Mouse (Mus musculus) adrenal gland, postnatal 25 days (tissue): ENCODE measurements at regions not wholly inside any gene's neighbourhood (a gene's known extent, or its start where the extent isn't known, plus 50 kb on each side); places are given as distances from the start of the nearest gene placed in this dataset.

ENCODE experiments used
- DNase-seq: peaks from one replicate; pipeline ENCODE4 v3.0.0; 2021; ENCODE audit warnings: mixed read lengths

- no peak for DNase-seq
These were observed 177.3 kb upstream of the Cdyl start for GRCm38 (mm10) chr13:35482340-35482739.

DNA sequence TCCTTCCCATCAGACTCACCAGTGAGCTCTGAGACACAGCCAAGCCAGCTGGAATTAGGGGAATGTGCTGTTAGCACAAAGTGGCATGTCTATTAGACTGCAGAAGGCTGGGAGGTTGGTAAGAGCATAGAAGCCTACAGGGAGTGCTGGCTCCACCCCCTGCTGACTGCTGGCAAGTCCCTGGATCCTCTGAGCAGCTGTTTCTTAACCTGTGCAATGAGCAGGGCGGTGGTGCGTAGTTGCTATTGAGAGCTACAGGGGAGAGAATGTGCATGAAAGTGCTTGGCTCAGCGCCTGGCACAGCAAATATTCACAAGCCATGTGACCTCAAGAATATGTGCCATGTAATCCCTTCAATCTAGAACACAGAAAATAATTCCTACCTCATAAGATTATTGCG, 173.5 kb upstream of the Cdyl start:
- peak; percentile 5 for DNase-seq

GRCm38 (mm10) chr13:35499776-35500175, 159.9 kb upstream of the Cdyl start:
- DNase-seq: no peak

- no peak for DNase-seq
These were observed 158.7 kb upstream of the Cdyl start for GRCm38 (mm10) chr13:35500891-35501290.

- peak; percentile 8 for DNase-seq
These were observed 158.1 kb upstream of the Cdyl start for GRCm38 (mm10) chr13:35501351-35502146.

GRCm38 (mm10) chr13:35502147-35502522, 157.5 kb upstream of the Cdyl start:
- DNase-seq: peak; percentile 13

DNA sequence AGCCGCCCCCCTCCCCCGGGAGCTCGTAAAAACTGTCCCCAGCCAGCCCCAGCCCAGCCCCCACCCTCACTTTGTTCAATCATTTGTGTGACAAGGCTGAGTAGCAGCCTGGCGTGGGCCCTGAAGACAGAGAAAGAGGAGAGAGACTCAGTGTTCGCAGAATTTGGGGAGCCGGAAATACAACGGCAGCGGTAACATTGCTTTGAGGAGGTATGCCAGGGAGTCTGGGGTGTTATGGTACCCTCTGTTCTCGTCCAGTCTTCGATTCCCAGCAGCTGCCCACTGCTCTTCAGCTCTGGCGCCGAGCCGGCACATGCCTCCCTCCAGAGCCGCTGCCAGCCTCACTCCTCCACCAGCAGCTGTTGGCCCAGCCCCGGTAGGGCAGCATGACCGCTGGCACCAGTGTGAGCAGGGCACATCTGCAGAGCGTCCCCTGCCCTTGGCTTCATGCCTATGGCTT, 156.2 kb upstream of the Cdyl start:
- DNase-seq: peak; percentile 46

GRCm38 (mm10) chr13:35507195-35507594, 152.4 kb upstream of the Cdyl start:
- peak; percentile 14 for DNase-seq

DNA sequence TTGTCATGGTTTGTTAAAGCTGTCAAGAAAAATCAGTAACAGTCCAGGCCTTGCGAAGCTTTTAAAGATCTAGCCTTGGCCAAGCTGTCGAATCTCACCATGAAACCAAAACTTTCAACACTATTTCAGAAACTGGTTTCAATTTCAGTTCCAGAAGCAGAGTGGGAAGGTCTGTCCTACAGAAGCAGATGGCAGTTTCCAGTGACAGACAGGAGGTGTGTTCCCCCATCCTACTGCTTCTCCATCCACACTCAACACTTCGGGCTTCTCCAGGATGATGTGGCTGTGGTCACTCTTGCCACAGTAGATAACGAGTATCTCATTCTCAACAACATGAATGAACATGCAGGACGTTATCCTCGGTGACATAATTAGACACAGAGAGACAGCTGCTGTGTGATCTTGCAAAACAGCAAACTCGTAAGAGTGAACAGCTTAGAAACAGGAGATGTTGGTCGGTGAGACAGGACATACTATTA, 147.6 kb upstream of the Cdyl start:
- no peak for DNase-seq

GRCm38 (mm10) chr13:35513120-35513519, 146.5 kb upstream of the Cdyl start:
- no peak for DNase-seq

GRCm38 (mm10) chr13:35515291-35515690, 144.3 kb upstream of the Cdyl start:
- DNase-seq: no peak

DNA sequence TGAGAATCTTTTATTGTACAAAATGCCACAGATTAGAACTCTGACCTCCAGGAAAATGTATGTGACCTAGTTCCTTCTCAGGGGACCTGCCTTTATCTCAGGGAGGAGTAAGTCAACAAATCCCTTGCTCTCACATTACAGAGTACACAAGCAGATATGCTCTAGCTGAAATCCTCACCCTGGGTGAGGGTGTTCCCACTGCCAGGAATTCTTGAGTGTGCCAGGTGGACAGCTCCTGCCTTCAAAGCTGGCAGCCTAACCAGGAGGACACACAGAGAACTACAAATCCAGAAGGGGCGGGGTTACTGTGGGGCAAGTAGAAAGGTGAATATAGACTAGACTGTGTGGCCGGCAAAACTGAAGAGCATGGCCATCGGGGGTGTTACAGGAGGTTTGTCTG, 141.9 kb upstream of the Cdyl start:
- DNase-seq: no peak

- no peak for DNase-seq
These were observed 137.4 kb upstream of the Cdyl start for GRCm38 (mm10) chr13:35522272-35522671.

DNA sequence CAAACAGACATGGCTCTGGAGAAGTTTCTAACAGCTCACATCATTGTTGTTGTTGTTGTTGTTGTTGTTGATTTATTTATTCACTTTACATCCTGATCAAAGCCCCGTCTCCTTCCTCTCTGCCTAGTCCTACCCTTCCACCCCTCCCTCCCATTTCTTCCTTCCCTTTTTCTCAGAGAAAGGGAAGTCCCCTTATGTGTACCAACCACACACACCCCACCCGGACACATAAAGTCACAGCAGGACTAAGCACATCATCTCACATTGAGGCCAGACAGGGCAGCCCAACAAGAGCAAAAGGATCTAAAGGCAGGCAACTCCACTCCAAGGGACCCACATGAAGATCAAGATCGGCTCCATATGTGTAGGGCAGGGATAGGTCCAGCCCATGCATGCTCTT, 130.1 kb upstream of the Cdyl start:
- no peak for DNase-seq

GRCm38 (mm10) chr13:35537106-35537505, 122.5 kb upstream of the Cdyl start:
- DNase-seq: no peak

- peak; percentile 80 for DNase-seq
These were observed 121.7 kb upstream of the Cdyl start for GRCm38 (mm10) chr13:35537936-35538335.

GRCm38 (mm10) chr13:35540433-35540832, 119.2 kb upstream of the Cdyl start:
- no peak for DNase-seq

DNA sequence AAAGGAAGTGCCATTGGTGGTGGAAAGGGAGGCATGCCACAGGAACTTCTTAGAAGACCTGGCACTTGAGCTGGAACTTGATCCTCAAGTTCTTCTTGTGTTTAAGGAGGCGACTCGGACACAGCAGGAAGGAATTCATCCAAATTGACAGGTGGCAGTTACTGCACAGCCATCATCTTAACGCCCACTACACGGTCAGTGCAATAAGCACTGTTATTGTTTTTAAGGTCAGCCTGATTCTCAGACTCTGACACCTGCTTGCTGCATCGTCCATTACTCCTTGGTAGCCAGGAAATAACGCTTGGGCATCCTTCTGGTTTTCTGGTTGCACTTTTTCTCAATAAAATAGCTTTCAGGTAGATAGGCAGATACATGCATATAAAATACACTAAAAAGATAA, 118.6 kb upstream of the Cdyl start:
- no peak for DNase-seq

- DNase-seq: no peak
These were observed 95.6 kb upstream of the Cdyl start for GRCm38 (mm10) chr13:35564006-35564405.

GRCm38 (mm10) chr13:35581616-35582015, 78.0 kb upstream of the Cdyl start:
- DNase-seq: no peak

DNA sequence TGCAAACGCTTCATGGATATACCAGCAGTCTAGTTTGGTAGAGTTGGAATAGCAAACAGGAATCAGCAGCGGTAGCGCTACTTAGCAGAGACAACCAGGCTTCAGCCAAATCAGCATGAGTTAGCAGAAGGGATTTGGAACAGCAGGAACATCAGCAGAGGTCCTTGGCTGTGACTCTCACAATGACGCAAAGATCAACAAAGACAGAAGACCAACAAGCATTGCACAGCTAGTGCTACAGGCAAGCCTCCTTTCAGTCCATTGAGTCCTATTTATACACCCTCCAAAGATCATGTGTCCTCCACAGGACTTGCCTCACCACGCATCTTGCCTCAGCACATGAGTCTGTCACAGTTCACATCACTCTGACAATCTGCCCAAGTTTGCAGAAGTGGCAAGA, 61.6 kb upstream of the Cdyl start:
- no peak for DNase-seq

DNA sequence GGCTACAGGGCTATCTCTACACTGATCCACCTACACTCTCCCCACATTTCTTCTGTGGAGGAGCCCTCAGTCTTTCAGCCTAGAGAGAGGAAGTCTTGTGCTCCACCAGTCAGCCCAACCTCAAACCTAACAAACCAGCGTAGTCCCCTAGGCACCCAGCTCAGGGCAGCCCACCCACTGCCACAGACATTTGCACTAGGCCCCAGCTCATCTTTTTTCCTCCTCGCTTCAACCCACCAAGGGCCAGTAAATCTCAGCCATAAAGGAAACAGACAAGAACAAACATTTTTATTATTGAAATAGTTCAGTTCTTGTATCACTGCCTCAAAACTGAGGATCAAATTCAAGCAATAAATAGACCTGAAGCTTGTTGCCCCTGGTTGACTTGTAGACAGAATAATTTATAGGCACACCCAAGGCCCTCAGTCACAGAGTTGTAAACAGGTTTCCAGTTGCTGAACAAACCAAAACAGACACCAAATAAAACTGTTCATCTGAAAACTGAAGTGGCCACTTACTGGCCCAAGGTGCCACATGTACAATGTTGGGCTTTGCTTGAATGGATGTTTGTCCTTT, 58.0 kb upstream of the Cdyl start:
- no peak for DNase-seq

GRCm38 (mm10) chr13:35603080-35603479, 56.6 kb upstream of the Cdyl start:
- DNase-seq: no peak

- peak; percentile 11 for DNase-seq
These were observed 55.6 kb upstream of the Cdyl start for GRCm38 (mm10) chr13:35604061-35604460.
